Mouse (Mus musculus): ENCODE measurements around the gene Rerg.
A peak's percentile ranks its signal among the peaks of the same experiment; 100 is the strongest.

The Rerg gene

DNA sequence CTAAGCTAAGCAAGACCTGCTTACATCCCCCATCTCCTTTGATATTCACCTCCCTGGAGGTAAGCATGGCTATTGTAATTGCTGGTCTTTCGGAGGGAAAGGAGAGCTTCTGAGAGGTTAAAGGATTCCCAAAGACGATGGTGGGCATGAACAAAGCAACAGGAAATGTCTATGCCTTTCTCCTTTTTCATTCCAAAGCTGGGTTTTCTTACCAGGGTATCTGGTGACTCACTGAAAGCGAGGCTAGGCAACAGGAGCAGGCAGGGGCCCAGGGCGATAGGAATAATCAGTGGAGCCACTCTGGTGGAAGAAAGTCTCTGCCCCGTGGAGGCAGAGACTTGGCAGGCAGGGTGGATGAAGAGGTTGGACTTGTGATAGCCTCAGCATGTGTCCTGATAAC lies at the start of gene Rerg:
Rerg (minus strand) TSS at position 272 of the 400 bp plus-strand sequence.
- no peak for DNase-seq

GRCm38 (mm10) chr6:137217841-137218463 lies 47.7 kb upstream of the Rerg start:
- DNase-seq = no peak

DNA sequence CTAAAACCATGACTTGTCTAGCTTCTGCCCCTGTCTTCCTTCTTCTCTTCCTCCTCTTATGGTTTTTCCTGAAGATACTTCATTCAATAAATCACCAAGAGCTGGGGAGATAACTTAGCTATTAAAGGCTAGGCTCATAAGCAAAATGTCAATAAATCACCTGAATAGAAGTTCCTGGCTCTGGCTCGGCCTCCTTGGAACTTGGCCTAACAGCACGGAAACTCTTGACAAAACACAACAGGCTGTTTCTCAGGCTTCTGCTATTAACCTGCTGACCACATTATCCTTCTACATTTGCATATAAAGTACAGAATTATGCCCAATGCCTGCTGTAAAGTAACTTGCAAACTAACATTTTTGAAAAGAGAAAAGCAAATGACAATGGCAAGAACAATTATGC lies 41.1 kb upstream of the Rerg start:
- no peak for DNase-seq

- DNase-seq = no peak
Observed at GRCm38 (mm10) chr6:137210991-137211390, 40.7 kb upstream of the Rerg start.

- no peak for DNase-seq
Observed at GRCm38 (mm10) chr6:137209992-137210391, 39.7 kb upstream of the Rerg start.

DNA sequence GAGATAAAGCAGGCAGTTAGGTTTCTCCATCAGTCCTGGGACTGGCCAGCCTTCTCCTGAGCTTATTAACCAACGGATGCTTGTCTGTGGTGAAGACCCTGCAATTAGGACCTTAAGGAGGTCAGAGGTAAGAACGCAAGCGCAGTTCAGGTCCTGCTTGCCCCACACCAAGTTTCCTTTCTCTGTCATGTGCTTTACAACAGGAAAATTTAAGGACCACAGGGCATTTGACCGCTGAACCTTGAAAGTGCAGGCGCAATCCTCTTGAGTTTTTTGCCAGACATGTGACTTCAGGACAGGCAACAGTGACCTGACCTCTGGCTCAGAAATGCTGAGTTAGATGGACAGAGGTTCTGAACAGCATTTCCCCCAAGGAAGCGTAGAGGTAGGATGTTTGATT lies 36.8 kb upstream of the Rerg start:
- no peak for DNase-seq

GRCm38 (mm10) chr6:137205662-137206400 lies 35.5 kb upstream of the Rerg start:
- DNase-seq = no peak

- DNase-seq = no peak
Observed at GRCm38 (mm10) chr6:137202661-137203060, 32.4 kb upstream of the Rerg start.

- no peak for DNase-seq
Observed at GRCm38 (mm10) chr6:137201578-137201977, 31.3 kb upstream of the Rerg start.

DNA sequence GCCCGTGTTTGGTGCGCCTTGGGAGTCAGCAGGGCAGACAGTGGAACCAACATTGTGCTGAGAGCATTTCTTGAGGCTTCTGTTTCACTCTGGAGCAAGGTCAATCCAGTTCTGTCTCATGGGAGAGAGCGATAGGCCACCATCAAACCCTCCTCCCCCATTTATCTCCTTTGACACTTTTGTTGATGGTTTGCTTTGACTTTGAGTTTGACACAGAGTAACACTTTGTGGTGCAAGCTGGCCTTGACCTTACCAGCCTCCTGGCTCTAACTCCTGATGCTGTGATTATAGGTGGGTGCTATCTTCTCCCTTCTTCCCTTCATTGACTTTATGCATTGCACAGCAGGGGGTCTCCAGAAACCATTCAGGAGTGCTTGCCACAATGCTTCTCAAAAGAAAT lies 30.9 kb upstream of the Rerg start:
- DNase-seq = no peak

DNA sequence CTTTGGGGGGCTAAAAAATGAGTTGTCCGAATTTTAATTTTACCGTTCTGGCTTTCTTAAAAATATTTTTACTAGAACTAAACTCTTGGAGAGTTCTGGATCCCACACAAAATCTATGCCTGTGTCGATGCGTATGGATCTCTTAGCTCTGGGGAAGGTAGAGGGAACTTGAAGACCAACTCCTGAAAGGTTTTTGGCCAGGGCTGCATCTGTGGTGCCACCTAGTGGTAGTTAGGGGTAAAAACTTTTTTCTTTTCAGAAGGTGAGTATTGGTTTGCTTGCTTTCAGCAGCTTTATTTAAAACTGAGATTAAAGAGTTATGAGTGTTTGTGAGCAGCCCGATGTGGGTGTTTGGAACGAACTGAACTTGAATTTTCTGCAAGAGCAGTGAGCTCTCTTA lies 21.8 kb upstream of the Rerg start:
- no peak for DNase-seq

GRCm38 (mm10) chr6:137191026-137191425 lies 20.7 kb upstream of the Rerg start:
- no peak for DNase-seq

DNA sequence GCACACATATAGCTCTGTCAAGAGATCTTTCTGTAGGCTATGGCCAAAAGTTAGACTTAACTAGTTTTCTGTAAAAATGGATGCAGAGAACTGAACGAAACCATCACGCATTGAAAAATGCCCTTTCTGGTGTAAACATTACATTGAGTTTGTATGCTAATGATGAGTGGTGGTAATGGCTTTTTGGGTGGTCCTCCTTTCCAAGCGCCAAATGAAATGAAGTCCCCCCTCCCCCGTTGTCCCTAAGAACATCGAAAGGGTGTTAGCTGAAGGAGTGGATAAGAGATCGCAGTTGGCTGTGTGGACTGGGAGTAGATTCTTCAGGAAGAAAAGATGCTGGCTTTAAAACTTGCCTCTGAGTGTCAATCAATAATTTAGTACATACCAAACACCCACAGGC lies 20.3 kb upstream of the Rerg start:
- no peak for DNase-seq

- no peak for DNase-seq
Observed at GRCm38 (mm10) chr6:137188375-137188926, 18.2 kb upstream of the Rerg start.

DNA sequence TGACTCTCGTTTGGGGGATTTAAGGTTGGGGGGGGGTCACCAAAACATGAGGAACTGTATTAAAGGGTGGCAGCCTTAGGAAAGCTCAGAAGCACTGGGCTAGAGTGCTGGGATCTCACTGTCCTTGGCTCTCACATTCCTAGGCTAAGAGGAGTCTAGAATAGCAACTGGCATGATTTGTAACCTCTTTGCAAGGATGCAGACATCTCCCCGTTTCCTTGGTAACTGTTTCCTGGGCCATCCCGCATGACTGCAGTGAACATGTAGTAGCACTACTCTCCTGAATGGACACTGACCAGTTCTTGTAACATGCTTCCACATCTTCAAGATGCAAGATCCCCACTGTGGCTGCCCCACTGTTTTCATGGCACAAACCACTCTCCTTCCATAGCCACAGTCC lies 17.1 kb upstream of the Rerg start:
- DNase-seq = no peak

- DNase-seq = no peak
Observed at GRCm38 (mm10) chr6:137180636-137181035, 10.3 kb upstream of the Rerg start.

- no peak for DNase-seq
Observed at GRCm38 (mm10) chr6:137180115-137180514, 9.8 kb upstream of the Rerg start.

GRCm38 (mm10) chr6:137179026-137179425 lies 8.7 kb upstream of the Rerg start:
- DNase-seq = no peak

- no peak for DNase-seq
Observed at GRCm38 (mm10) chr6:137170646-137171045, 349 bp upstream of the Rerg start.

GRCm38 (mm10) chr6:137169171-137169968 lies 927 bp downstream of the Rerg start:
- DNase-seq = peak; percentile 93

DNA sequence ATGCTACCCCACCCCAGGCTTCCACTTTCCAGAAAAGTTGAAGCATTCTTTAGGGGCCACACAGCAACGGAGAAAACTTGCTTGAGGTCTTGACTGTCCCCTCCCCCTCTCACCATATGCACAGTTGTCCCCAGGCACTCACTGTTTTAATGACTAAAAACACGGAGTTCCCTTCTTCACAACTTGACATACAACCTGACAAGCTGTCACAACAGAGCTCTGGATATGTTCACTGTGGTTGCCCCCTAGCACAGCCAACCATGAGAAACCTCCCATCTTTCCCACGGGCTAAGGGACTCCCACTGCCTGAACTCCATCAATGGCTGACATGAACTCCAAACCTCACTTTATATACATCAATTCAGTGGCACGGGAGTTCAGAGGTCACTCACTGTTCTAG lies 3.5 kb downstream of the Rerg start:
- DNase-seq = no peak

- no peak for DNase-seq
Observed at GRCm38 (mm10) chr6:137163571-137163970, 6.7 kb downstream of the Rerg start.

DNA sequence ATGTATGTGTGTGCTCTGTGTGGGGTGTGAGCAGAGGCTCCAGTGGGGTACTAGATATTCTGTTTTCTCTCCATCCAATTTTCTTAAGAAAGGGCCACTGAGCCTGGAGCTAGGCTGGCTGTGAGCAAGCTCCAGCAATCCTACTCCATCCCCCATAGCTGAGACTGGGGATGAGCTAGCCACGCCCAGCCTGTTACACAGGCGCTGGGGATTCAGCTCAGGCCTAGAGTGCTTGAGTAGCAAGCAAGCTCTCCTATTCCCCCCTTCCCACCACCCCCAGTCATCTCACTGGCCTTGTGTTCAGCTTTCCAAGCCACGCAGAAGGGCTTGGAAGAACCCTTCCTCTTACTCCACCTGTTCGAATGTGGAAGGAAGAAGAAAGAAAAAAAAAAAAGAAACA lies 7.2 kb downstream of the Rerg start:
- DNase-seq = no peak

DNA sequence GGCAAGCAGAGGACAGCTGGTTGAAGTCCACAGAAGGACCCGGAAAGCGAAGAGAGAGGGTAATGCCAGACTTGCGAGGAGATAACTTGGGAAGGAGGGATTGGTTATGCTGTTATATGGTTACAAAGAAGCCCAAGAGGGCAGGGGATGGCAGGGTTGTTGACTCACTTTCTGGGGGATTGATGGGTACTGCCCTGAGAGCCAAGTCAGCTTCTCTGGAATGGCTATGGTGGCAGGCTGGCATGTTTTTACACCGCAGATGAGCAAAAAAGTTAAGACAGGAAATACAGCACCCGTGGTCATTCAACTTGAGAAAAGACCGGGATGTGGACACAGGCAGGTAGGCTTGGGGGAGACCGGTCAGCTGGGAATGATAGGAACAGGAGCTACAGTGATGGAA lies 7.8 kb downstream of the Rerg start:
- no peak for DNase-seq

All from thymus, postnatal 4 days (tissue).